Mouse (Mus musculus): ENCODE results near the gene 1190002N15Rik.

GRCm38 (mm10) chr9:94568386-94568785 lies 30.5 kb upstream of the 1190002N15Rik start:
- no peak for TF ChIP-seq BHLHE40 (IDR thresholded peaks at IDR 0.05; ENCODE audit: borderline replicate concordance, low read depth, low read length)
- TF ChIP-seq CHD2 (IDR thresholded peaks at IDR 0.05; ENCODE audit: low read length), result no peak
- TF ChIP-seq MAZ (IDR thresholded peaks at IDR 0.05; ENCODE audit: low read depth, low read length), result no peak
- no peak for TF ChIP-seq ZC3H11A (IDR thresholded peaks at IDR 0.05; ENCODE audit: low read depth, low read length)
- no peak for TF ChIP-seq E2F4 (IDR thresholded peaks at IDR 0.05; ENCODE audit: borderline replicate concordance, low read depth, low read length)

All from MEL (cell line).